In the genomic region with DNA sequence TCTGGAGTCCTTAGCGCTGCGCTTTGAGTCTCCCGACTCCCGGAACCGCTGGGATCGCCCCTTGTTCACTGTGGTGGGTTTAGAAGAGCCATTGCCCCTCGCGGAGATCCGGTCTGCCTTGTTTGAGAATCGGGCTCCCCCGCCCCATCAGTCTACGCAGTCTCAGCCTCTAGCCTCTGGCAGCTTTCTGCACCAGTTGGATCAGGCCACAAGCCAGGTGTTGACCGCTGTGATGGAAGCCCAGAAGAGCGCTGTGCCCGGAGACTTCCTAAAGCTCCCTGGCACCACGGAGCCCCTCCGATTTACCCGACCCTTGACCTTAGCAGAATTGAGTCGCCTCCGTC, we compare ENCODE assay signal across 7 mouse cellular contexts. TPM values are rescaled to one million over a fixed set of nuclear protein-coding genes. Genes with fewer than 3 reads are reported as not detected.
DNase-seq lines count a peak whose midpoint lies in the region; ATAC-seq and TF ChIP-seq lines count a peak whose summit lies in the region.

A gene (minus strand): TSS at position 115 of the 344 bp plus-strand sequence.

- H3K27ac ChIP-seq in left cerebral cortex, adult 2 months = peak within 1 kb of the TSS; percentile 81
- peak within 1 kb of the TSS; percentile 88 for H3K27ac ChIP-seq in embryonic facial prominence, embryonic 11.5 days (replicated peaks; ENCODE audit: low read depth, low read length)
- peak within 1 kb of the TSS; percentile 88 for H3K27ac ChIP-seq in hindbrain, embryonic 13.5 days
- peak within 1 kb of the TSS; percentile 94 for H3K27ac ChIP-seq in stomach, postnatal 0 days (replicated peaks)

- peak within 1 kb of the TSS; percentile 92 for H3K4me2 ChIP-seq in embryonic facial prominence, embryonic 11.5 days (ENCODE audit: low read depth, low read length)
- peak within 1 kb of the TSS; percentile 99 for H3K4me2 ChIP-seq in hindbrain, embryonic 13.5 days
- peak within 1 kb of the TSS; percentile 95 for H3K4me2 ChIP-seq in stomach, postnatal 0 days (replicated peaks; ENCODE audit: low read depth)

- ATAC-seq in activated CD4-positive, CD25-positive, alpha-beta regulatory T cell, adult 4 months = peak; percentile 2
- no peak; the same call in 1 of the 2 replicates for ATAC-seq in embryonic facial prominence, embryonic 11.5 days (replicated peaks; ENCODE audit: insufficient number of reproducible peaks, low FRiP score, low TSS enrichment, low read depth)
- ATAC-seq in hindbrain, embryonic 13.5 days (ENCODE audit: low FRiP score) = peak; percentile 14; the same call in 1 of the 2 replicates
- ATAC-seq in megakaryocyte, adult 5-6 weeks (ENCODE audit: poor library complexity, severe bottlenecking) = peak; percentile 16
- 0 out of 2 replicates have a peak, but pooled peaks have one; percentile 24 for ATAC-seq in stomach, postnatal 0 days (ENCODE audit: low FRiP score, low TSS enrichment)

- 12% methylated on average over 20 of the region's 20 CpGs for WGBS in embryonic facial prominence, embryonic 11.5 days
- 10% methylated on average over 20 of the region's 20 CpGs for WGBS in hindbrain, embryonic 13.5 days
- WGBS in stomach, postnatal 0 days = 5% methylated on average over 20 of the region's 20 CpGs

- peak within 1 kb of the TSS; percentile 86 for H3K9ac ChIP-seq in embryonic facial prominence, embryonic 11.5 days (replicated peaks; ENCODE audit: low read length)
- H3K9ac ChIP-seq in hindbrain, embryonic 13.5 days = peak within 1 kb of the TSS; percentile 86
- H3K9ac ChIP-seq in stomach, postnatal 0 days (ENCODE audit: low read length) = peak within 1 kb of the TSS; percentile 80

- H3K9me3 ChIP-seq in embryonic facial prominence, embryonic 11.5 days (replicated peaks; ENCODE audit: control insufficient read depth, low read length) = no peaks in the 10 kb centered on the region
- H3K9me3 ChIP-seq in hindbrain, embryonic 13.5 days = no peaks in the 10 kb centered on the region
- H3K9me3 ChIP-seq in stomach, postnatal 0 days (ENCODE audit: control insufficient read depth, low read length) = no peaks in the 10 kb centered on the region

- DNase-seq in left cerebral cortex, adult 2 months (ENCODE audit: extremely low spot score in 1 of 2, low spot score in 2 of 2) = peak in 1 of 2 experiments; percentile 21
- DNase-seq in left cerebral cortex, adult 11 months (ENCODE audit: low spot score) = no peak
- DNase-seq in embryonic facial prominence, embryonic 11.5 days (ENCODE audit: low spot score) = peak; percentile 28
- DNase-seq in stomach, postnatal 0 days (ENCODE audit: low spot score) = peak; percentile 47

- H3K4me3 ChIP-seq in left cerebral cortex, adult 2 months = peak within 1 kb of the TSS; percentile 69
- peak within 1 kb of the TSS; percentile 89 for H3K4me3 ChIP-seq in embryonic facial prominence, embryonic 11.5 days (ENCODE audit: low read depth, low read length)
- H3K4me3 ChIP-seq in hindbrain, embryonic 13.5 days = peak within 1 kb of the TSS; percentile 96
- peak within 1 kb of the TSS; percentile 82 for H3K4me3 ChIP-seq in stomach, postnatal 0 days (ENCODE audit: low read depth, low read length)

- TF ChIP-seq CTCF in left cerebral cortex, adult 2 months (IDR thresholded peaks at IDR 0.05) = no peak
- TF ChIP-seq CTCF in stomach, postnatal 0 days (IDR thresholded peaks at IDR 0.05; ENCODE audit: low read depth) = no peak

- peaks cover 2% of the 10 kb centered on the region; the same call in 1 of the 2 replicates for H3K36me3 ChIP-seq in embryonic facial prominence, embryonic 11.5 days (replicated peaks; ENCODE audit: control insufficient read depth, insufficient read depth, low read depth, low read length)
- peaks cover 11% of the 10 kb centered on the region for H3K36me3 ChIP-seq in hindbrain, embryonic 13.5 days
- H3K36me3 ChIP-seq in stomach, postnatal 0 days (ENCODE audit: control insufficient read depth, insufficient read depth, low read length) = no peaks in the 10 kb centered on the region

- intact Hi-C loops in left cerebral cortex, adult 2 months (cut with DNase I) = no loop called here

- H3K4me1 ChIP-seq in embryonic facial prominence, embryonic 11.5 days (ENCODE audit: control insufficient read depth, insufficient read depth, low read length) = no peaks in the 10 kb centered on the region
- peaks cover 31% of the 10 kb centered on the region for H3K4me1 ChIP-seq in hindbrain, embryonic 13.5 days (replicated peaks)
- H3K4me1 ChIP-seq in stomach, postnatal 0 days (replicated peaks; ENCODE audit: control insufficient read depth, insufficient read depth) = peaks cover 6% of the 10 kb centered on the region; the same call in 1 of the 2 replicates

- no peak for TF ChIP-seq EP300 in stomach, postnatal 0 days (optimal IDR thresholded peaks at IDR 0.05)

- no peaks in the 10 kb centered on the region for H3K27me3 ChIP-seq in embryonic facial prominence, embryonic 11.5 days (ENCODE audit: control insufficient read depth, insufficient read depth, low read length)
- H3K27me3 ChIP-seq in hindbrain, embryonic 13.5 days = no peaks in the 10 kb centered on the region
- H3K27me3 ChIP-seq in stomach, postnatal 0 days (ENCODE audit: control insufficient read depth, insufficient read depth, low read length) = no peaks in the 10 kb centered on the region

RNA-seq across cellular contexts. Expression of the gene that starts here (rescaled TPM):
- total RNA-seq in left cerebral cortex, adult 2 months (2021) = not detected
- polyA plus RNA-seq in activated CD4-positive, CD25-positive, alpha-beta regulatory T cell, adult 4 months (2017; shearing (Covaris generic)) = under 1 TPM in 1 of 2 experiments, not detected in 1; 0.29 TPM
- 0.69 and 0.99 TPM in 2 replicates for polyA plus RNA-seq in embryonic facial prominence, embryonic 11.5 days (2014; fragmentation: Nextera tagmentation; extraction: Ambion mirVana)
- 1.5 and 1.7 TPM in 2 replicates for polyA plus RNA-seq in hindbrain, embryonic 13.5 days (2015; fragmentation: Nextera tagmentation; extraction: Ambion mirVana)
- not detected in 2 replicates for total RNA-seq in megakaryocyte, adult 5-6 weeks (2015)
- 0.15 and 0.24 TPM in 2 replicates for total RNA-seq in megakaryocyte, adult 5-6 weeks (2017)
- polyA plus RNA-seq in stomach, postnatal 0 days (2015; fragmentation: Nextera tagmentation; extraction: Ambion mirVana) = 0.38 and 0.99 TPM in 2 replicates

Comparison
In these comparisons a context has a peak if more than half of its experiments do, and no peak if none do; other contexts are left out.
1. Peak in ATAC-seq in activated CD4-positive, CD25-positive, alpha-beta regulatory T cell, adult 4 months; RNA of the gene not detected or under 1 TPM.
2. Peak in DNase-seq, H3K4me3 ChIP-seq, H3K27ac ChIP-seq, H3K9ac ChIP-seq and H3K4me2 ChIP-seq in embryonic facial prominence, embryonic 11.5 days; RNA of the gene not detected or under 1 TPM.
3. Peak in ATAC-seq in megakaryocyte, adult 5-6 weeks; RNA of the gene not detected or under 1 TPM.
4. Peak in DNase-seq, ATAC-seq, H3K4me3 ChIP-seq, H3K27ac ChIP-seq, H3K9ac ChIP-seq and H3K4me2 ChIP-seq in stomach, postnatal 0 days; RNA of the gene not detected or under 1 TPM.